Mouse (Mus musculus): ENCODE measurements around the gene Parp6. TPM values are rescaled to one million over a fixed set of nuclear protein-coding genes. Genes with fewer than 3 reads are reported as not detected.

Parp6 gene
- total and polyA plus RNA-seq, 2 experiments from 2014 or later: 137 to 195 TPM

DNA sequence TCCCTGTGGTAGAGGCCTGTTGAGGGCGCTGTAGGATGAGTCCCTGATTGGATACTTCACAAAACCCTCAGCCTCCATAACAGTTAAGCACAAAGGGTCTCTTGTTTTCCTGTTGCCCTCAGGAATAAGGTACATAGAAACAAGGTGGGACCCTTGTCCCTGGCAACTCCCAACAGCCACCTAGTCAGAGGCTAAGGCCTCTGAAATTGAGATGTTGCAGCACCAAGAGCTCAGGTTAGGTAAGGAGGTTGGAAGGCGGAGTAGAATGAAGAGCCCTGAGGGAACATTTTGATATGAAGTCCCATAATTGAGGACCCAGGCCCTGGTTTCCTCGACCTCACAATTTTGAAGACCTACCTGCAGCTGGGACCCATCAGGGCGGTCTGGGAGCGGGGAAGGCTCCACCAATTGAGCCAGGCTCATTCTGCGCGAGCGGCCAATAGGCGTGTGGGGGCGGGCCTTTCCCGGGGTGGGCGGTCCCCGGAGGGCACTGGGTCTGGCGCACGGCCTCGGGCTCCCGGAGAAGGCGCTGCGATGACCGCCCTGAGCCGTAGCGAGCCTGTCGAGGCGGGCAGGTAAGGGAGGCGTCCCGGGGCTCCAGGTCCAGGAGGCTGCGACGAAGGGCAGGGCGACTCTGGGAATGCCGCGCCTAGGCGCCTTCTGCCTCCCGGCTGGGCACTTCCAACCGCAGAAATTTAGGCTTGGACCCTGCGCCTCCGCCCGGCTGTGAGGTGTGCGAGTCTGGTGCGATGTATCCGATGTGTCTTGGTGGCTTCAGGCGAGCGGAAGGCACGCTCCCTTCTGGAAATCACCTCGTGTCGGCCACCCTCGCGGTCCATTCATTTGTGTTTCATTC lies 62.8 kb downstream of the Parp6 start, which contains the start of gene Gramd2:
Gene Gramd2 (plus strand): TSS at position 467 of the 856 bp plus-strand sequence.
- ATAC-seq (peak; percentile 97), DNase-seq (peak; percentile 86)
- Histone ChIP-seq H3K36me3 (ENCODE audit: insufficient read depth) (peaks cover 39% of the 10 kb centered on the region), H3K4me1 (ENCODE audit: insufficient read depth) (peaks cover 4% of the 10 kb centered on the region; the same call in 1 of the 2 replicates), H3K9me3 (ENCODE audit: low read length) (no peaks in the 10 kb centered on the region), H3K4me2 (ENCODE audit: low read depth) (peak within 1 kb of the TSS; percentile 82), H3K27ac (ENCODE audit: low read depth, low read length) (peak within 1 kb of the TSS; percentile 52; the same call in 1 of the 2 replicates), H3K27me3 (ENCODE audit: insufficient read depth, low read length) (no peaks in the 10 kb centered on the region), H3K9ac (peak within 1 kb of the TSS; percentile 69), H3K4me3 (ENCODE audit: low read depth, low read length) (peak within 1 kb of the TSS; percentile 61)
- under 1% methylated on average over 47 of the region's 47 CpGs for WGBS
- peak; percentile 9 for TF ChIP-seq CTCF (IDR thresholded peaks at IDR 0.05; ENCODE audit: low read depth)

DNA sequence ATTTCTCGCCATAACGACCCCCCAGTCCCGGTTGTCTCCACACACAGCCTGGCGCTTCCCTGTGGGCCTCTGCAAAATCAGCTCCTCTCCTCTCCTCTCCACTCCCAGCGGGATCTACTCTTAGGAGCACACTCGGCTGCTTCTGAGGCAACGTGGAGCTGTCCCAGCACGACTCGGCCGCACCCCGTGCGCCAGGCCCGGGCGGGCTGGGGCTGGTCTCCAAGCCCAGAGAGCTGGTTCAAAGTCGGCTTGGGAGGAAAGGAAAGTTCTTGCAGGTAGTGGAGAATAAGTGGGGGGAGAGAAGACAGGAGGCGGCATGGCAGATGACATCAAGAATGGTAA lies 63.4 kb downstream of the Parp6 start:
- peaks cover 4% of the 10 kb centered on the region; the same call in 1 of the 2 replicates for H3K4me1 ChIP-seq (ENCODE audit: insufficient read depth)
- peak overlapping the region; percentile 61 for H3K4me3 ChIP-seq (ENCODE audit: low read depth, low read length)
- peak overlapping the region; percentile 82 for H3K4me2 ChIP-seq (ENCODE audit: low read depth)
- no peaks in the 10 kb centered on the region for H3K27me3 ChIP-seq (ENCODE audit: insufficient read depth, low read length)
- no peak for DNase-seq
- no peak for TF ChIP-seq CTCF (IDR thresholded peaks at IDR 0.05; ENCODE audit: low read depth)
- H3K9ac ChIP-seq: peak overlapping the region; percentile 69
- WGBS: 13% methylated on average over 16 of the region's 16 CpGs
- H3K36me3 ChIP-seq (ENCODE audit: insufficient read depth): peaks cover 33% of the 10 kb centered on the region
- ATAC-seq: peak; percentile 35; the same call in 1 of the 2 replicates
- H3K27ac ChIP-seq (ENCODE audit: low read depth, low read length): no peak overlapping the region
- no peaks in the 10 kb centered on the region for H3K9me3 ChIP-seq (ENCODE audit: low read length)

DNA sequence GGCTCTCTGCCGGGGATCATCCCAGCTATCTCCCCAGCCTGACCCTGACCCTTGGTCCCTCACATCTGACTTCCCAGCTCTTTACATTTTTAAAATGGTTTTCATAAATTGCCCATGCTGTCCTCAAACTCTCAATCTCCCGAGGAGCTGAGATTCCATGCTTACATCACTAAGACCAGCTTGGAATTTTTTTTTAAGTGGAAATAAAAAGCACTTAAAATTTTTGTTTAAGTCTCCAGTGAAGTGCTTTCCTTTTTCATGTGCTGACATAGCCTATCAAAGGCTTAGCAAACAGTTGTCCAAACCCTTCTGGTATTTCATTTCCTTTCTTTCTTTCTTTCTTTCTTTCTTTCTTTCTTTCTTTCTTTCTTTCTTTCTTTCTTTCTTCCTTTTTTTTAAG lies 66.9 kb downstream of the Parp6 start:
- H3K36me3 ChIP-seq (ENCODE audit: insufficient read depth): peaks cover 5% of the 10 kb centered on the region; the same call in 1 of the 2 replicates
- H3K9ac ChIP-seq: no peak overlapping the region
- no peak for TF ChIP-seq CTCF (IDR thresholded peaks at IDR 0.05; ENCODE audit: low read depth)
- peaks cover 4% of the 10 kb centered on the region; the same call in 1 of the 2 replicates for H3K4me1 ChIP-seq (ENCODE audit: insufficient read depth)
- no peaks in the 10 kb centered on the region for H3K27me3 ChIP-seq (ENCODE audit: insufficient read depth, low read length)
- H3K27ac ChIP-seq (ENCODE audit: low read depth, low read length): no peak overlapping the region
- ATAC-seq (no peak), DNase-seq (no peak)
- 69% methylated on average over 2 of the region's 2 CpGs for WGBS
- no peak overlapping the region for H3K4me2 ChIP-seq (ENCODE audit: low read depth)
- H3K4me3 ChIP-seq (ENCODE audit: low read depth, low read length): no peak overlapping the region
- H3K9me3 ChIP-seq (ENCODE audit: low read length): no peaks in the 10 kb centered on the region

DNA sequence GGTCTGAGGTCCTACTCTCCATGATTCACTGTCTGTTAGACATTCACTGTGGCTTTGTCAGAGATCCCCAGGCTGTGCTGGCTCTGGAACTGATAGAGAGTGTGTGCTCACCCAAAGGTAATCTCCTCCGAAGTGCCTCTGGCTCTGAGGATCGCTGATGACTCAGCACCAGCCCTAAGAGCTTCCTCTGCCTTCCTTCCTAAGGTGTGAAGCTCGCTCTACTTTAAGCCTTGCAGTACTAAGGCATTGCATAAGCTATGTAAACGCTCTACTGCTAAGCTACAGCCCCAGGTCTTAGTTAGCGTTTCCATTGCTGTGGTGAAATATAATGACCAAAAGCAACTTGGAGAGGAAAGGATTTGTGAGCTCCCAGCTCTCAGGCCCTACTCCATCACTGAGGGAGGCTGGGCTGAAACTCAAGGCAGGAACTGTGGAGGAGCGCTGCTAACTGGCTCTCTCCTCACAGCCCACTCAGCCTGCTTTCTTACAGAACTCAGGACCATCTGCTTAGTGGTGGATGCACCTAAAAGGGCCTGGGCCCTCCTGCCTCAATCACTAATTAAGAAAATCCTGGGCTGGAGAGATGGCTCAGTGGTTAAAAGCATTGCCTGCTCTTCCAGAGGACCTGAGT lies 70.4 kb downstream of the Parp6 start:
- no peaks in the 10 kb centered on the region for H3K27me3 ChIP-seq (ENCODE audit: insufficient read depth, low read length)
- H3K9me3 ChIP-seq (ENCODE audit: low read length): no peaks in the 10 kb centered on the region
- H3K4me2 ChIP-seq (ENCODE audit: low read depth): no peak overlapping the region
- H3K27ac ChIP-seq (ENCODE audit: low read depth, low read length): no peak overlapping the region
- WGBS: 42% methylated on average over 6 of the region's 6 CpGs
- TF ChIP-seq CTCF (IDR thresholded peaks at IDR 0.05; ENCODE audit: low read depth): no peak
- DNase-seq (no peak), ATAC-seq (no peak)
- H3K4me3 ChIP-seq (ENCODE audit: low read depth, low read length): no peak overlapping the region
- H3K36me3 ChIP-seq (ENCODE audit: insufficient read depth): no peaks in the 10 kb centered on the region
- H3K9ac ChIP-seq: no peak overlapping the region
- H3K4me1 ChIP-seq (ENCODE audit: insufficient read depth): peaks cover 11% of the 10 kb centered on the region; the same call in 1 of the 2 replicates

DNA sequence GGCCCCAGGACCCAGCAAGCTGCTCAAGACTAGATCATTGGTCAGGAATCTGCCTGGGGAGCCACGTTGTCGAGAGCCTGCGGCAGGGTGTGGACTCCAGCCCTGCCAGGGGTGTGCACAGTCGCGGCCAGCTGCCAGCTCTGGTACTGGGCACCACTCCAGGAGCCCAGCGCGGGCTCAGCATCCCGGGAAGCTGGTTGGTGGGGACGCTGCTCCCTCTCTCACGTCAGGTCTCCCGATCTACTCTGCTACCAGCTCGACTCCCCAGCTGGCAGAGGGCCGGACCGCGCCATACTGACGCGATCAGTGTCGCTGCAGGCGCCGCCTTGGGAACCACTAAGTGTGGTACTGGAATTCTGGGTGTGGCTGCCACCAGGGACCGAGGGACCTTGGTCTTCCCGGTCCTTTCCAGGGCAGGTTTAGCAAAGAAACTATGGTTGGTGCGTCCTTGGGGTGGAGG lies 74.6 kb downstream of the Parp6 start:
- Histone ChIP-seq H3K27ac (ENCODE audit: low read depth, low read length) (peak overlapping the region; percentile 64), H3K4me2 (ENCODE audit: low read depth) (peak overlapping the region; percentile 61), H3K9ac (peak overlapping the region; percentile 41), H3K4me1 (ENCODE audit: insufficient read depth) (peaks cover 12% of the 10 kb centered on the region; the same call in 1 of the 2 replicates), H3K4me3 (ENCODE audit: low read depth, low read length) (peak overlapping the region; percentile 32), H3K27me3 (ENCODE audit: insufficient read depth, low read length) (no peaks in the 10 kb centered on the region), H3K9me3 (ENCODE audit: low read length) (no peaks in the 10 kb centered on the region), H3K36me3 (ENCODE audit: insufficient read depth) (no peaks in the 10 kb centered on the region)
- no peak for TF ChIP-seq CTCF (IDR thresholded peaks at IDR 0.05; ENCODE audit: low read depth)
- WGBS: 3% methylated on average over 23 of the region's 23 CpGs
- peak; percentile 96 for ATAC-seq
- peak; percentile 91 for DNase-seq

DNA sequence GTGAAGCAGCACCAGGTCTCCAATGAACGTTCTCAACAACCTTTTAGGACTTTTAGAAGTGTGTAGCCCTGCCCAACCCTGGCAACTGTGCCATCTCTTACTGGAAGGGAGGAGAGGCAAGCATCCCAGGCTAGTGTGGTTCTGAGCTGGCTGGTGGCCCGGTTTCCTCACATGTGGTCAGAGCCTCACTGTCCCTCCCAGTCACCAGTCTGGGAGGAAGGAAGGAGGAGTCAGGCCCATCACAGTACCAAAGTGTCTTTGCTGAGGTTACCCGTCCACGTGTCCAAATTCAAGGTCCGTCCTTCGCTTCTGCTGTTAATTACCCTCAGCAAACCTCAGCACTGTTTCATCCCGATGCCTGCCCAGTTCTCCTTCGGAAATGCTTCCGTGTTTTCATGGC lies 75.1 kb downstream of the Parp6 start:
- WGBS: 18% methylated on average over 9 of the region's 9 CpGs
- Histone ChIP-seq H3K9me3 (ENCODE audit: low read length) (no peaks in the 10 kb centered on the region), H3K4me1 (ENCODE audit: insufficient read depth) (peaks cover 12% of the 10 kb centered on the region; the same call in 1 of the 2 replicates), H3K27ac (ENCODE audit: low read depth, low read length) (peak overlapping the region; percentile 64), H3K9ac (peak overlapping the region; percentile 41), H3K4me3 (ENCODE audit: low read depth, low read length) (peak overlapping the region; percentile 32), H3K27me3 (ENCODE audit: insufficient read depth, low read length) (no peaks in the 10 kb centered on the region), H3K4me2 (ENCODE audit: low read depth) (peak overlapping the region; percentile 61), H3K36me3 (ENCODE audit: insufficient read depth) (no peaks in the 10 kb centered on the region)
- ATAC-seq: peak; percentile 65
- DNase-seq: peak; percentile 56
- TF ChIP-seq CTCF (IDR thresholded peaks at IDR 0.05; ENCODE audit: low read depth): no peak

Data from forebrain, postnatal 0 days (tissue).